Mouse (Mus musculus) heart, postnatal 0 days (tissue): Measurements from ENCODE around the gene Fat3. TPM values are rescaled to one million over a fixed set of nuclear protein-coding genes. Genes with fewer than 3 reads are reported as not detected.

Experiments used
- ATAC-seq: fragments of 200-750 bp; cut with Nextera tagmentation; 2 replicates; pipeline ENCODE4 v1.8.0; 2017; ENCODE audit warnings: low read depth, moderate number of reproducible peaks, moderate library complexity; ENCODE audit not compliant: insufficient read depth
- DNase-seq: peaks from one replicate; pipeline ENCODE4 v3.0.0-alpha.2; 2016; ENCODE audit warnings: low spot score
- H3K27ac ChIP-seq: fragments of 300-500 bp; sonication (generic); 2 replicates; pipeline ENCODE4 v1.5.1; 2014; ENCODE audit warnings: low read depth, mild to moderate bottlenecking
- H3K27me3 ChIP-seq: fragments of 300-500 bp; sonication (generic); 2 replicates; pipeline ENCODE4 v1.6.1; 2014; ENCODE audit warnings: low read length, mixed read lengths; ENCODE audit not compliant: control insufficient read depth, insufficient read depth
- H3K36me3 ChIP-seq: fragments of 300-500 bp; sonication (generic); replicated peaks from 2 replicates; pipeline ENCODE4 v1.6.1; 2014; ENCODE audit warnings: low read length, mixed read lengths; ENCODE audit not compliant: control insufficient read depth, insufficient read depth
- H3K4me1 ChIP-seq: fragments of 300-500 bp; sonication (generic); 2 replicates; pipeline ENCODE4 v1.6.1; 2014; ENCODE audit warnings: antibody characterized with exemption; ENCODE audit not compliant: control insufficient read depth, insufficient read depth
- H3K4me2 ChIP-seq: fragments of 300-500 bp; sonication (generic); 2 replicates; pipeline ENCODE4 v1.6.1; 2014; ENCODE audit warnings: low read depth, mild to moderate bottlenecking, low read length, moderate library complexity
- H3K4me3 ChIP-seq: fragments of 300-500 bp; sonication (generic); 2 replicates; pipeline ENCODE4 v1.5.1; 2014; ENCODE audit warnings: low read depth, low read length
- H3K9ac ChIP-seq: fragments of 300-500 bp; sonication (generic); replicated peaks from 2 replicates; pipeline ENCODE4 v1.6.1; 2014; ENCODE audit warnings: low read depth, low read length, mixed read lengths
- H3K9me3 ChIP-seq: fragments of 300-500 bp; sonication (generic); replicated peaks from 2 replicates; pipeline ENCODE4 v1.6.1; 2016; ENCODE audit warnings: low read length; ENCODE audit not compliant: control insufficient read depth
- CTCF ChIP-seq: IDR thresholded peaks from 2 replicates; pipeline ENCODE4 v1.5.1; 2016; ENCODE audit warnings: antibody characterized with exemption, control low read depth, low read depth
- EP300 ChIP-seq: IDR thresholded peaks from 2 replicates; pipeline ENCODE4 v1.6.1; 2016; ENCODE audit warnings: antibody characterized with exemption, low read depth
- WGBS: fragments of 180-500 bp; shearing (Covaris S2); extraction: QIAGEN DNeasy Blood & Tissue Kit; methylation state at CpG from one replicate; pipeline ENCODE4 v1.1.7; 2014; 5-methylcytosine and 5-hydroxymethylcytosine counted together
- polyA plus RNA-seq: library from polyadenylated mRNA; unstranded; fragments of >200 nt; fragmentation: Nextera tagmentation; extraction: Ambion mirVana; gene quantifications from 2 replicates; pipeline ENCODE4 v1.2.1, GENCODE M21; 2015
- total RNA-seq: library from RNA; depleted of rRNA; stranded (reverse); fragments of >200 nt; gene quantifications from 2 replicates; pipeline ENCODE4 v1.2.3, GENCODE M21; 2014; ENCODE audit warnings: low replicate concordance

Fat3 gene
- total and polyA plus RNA-seq, 2 experiments from 2014 or later: 0.19 to 2.4 TPM

- no peaks in the 10 kb centered on the region for H3K4me1 ChIP-seq
- no peak overlapping the region for H3K4me3 ChIP-seq
- no peaks in the 10 kb centered on the region for H3K27me3 ChIP-seq
- no peak for TF ChIP-seq CTCF
- TF ChIP-seq EP300: no peak
- H3K9me3 ChIP-seq: no peaks in the 10 kb centered on the region
- H3K4me2 ChIP-seq: no peak overlapping the region
- H3K36me3 ChIP-seq: no peaks in the 10 kb centered on the region
- WGBS: 68% methylated on average over 4 of the region's 4 CpGs
- no peak overlapping the region for H3K27ac ChIP-seq
- H3K9ac ChIP-seq: no peak overlapping the region
- no peak for DNase-seq
- ATAC-seq: no peak
Measured at GRCm38 (mm10) chr9:15948086-15948485, 553.0 kb downstream of the Fat3 start.

GRCm38 (mm10) chr9:15944182-15944581, 556.9 kb downstream of the Fat3 start:
- Histone ChIP-seq H3K4me1 (no peaks in the 10 kb centered on the region), H3K9me3 (no peaks in the 10 kb centered on the region), H3K27me3 (no peaks in the 10 kb centered on the region), H3K36me3 (no peaks in the 10 kb centered on the region), H3K4me2 (no peak overlapping the region), H3K27ac (no peak overlapping the region), H3K9ac (no peak overlapping the region), H3K4me3 (no peak overlapping the region)
- WGBS: 73% methylated on average over 3 of the region's 3 CpGs
- TF ChIP-seq CTCF: no peak
- TF ChIP-seq EP300: no peak
- DNase-seq (no peak), ATAC-seq (no peak)

GRCm38 (mm10) chr9:15943486-15944153, 557.5 kb downstream of the Fat3 start:
- Histone ChIP-seq H3K9me3 (no peaks in the 10 kb centered on the region), H3K9ac (no peak overlapping the region), H3K4me1 (no peaks in the 10 kb centered on the region), H3K36me3 (no peaks in the 10 kb centered on the region), H3K4me3 (no peak overlapping the region), H3K4me2 (no peak overlapping the region), H3K27ac (no peak overlapping the region), H3K27me3 (no peaks in the 10 kb centered on the region)
- ATAC-seq: no peak
- no peak for DNase-seq
- 83% methylated on average over 3 of the region's 3 CpGs for WGBS
- no peak for TF ChIP-seq CTCF
- TF ChIP-seq EP300: no peak

GRCm38 (mm10) chr9:15941818-15942217, 559.3 kb downstream of the Fat3 start:
- Histone ChIP-seq H3K27ac (no peak overlapping the region), H3K36me3 (no peaks in the 10 kb centered on the region), H3K4me1 (no peaks in the 10 kb centered on the region), H3K9me3 (no peaks in the 10 kb centered on the region), H3K27me3 (no peaks in the 10 kb centered on the region), H3K4me3 (no peak overlapping the region), H3K4me2 (no peak overlapping the region), H3K9ac (no peak overlapping the region)
- DNase-seq: no peak
- no peak for ATAC-seq
- TF ChIP-seq CTCF (no peak), EP300 (no peak)
- WGBS: 75% methylated on average over 2 of the region's 2 CpGs

GRCm38 (mm10) chr9:15940933-15941673, 560.0 kb downstream of the Fat3 start:
- no peak overlapping the region for H3K9ac ChIP-seq
- no peak overlapping the region for H3K4me3 ChIP-seq
- H3K27ac ChIP-seq: no peak overlapping the region
- WGBS: 76% methylated on average over 7 of the region's 7 CpGs
- H3K36me3 ChIP-seq: no peaks in the 10 kb centered on the region
- no peak for TF ChIP-seq EP300
- TF ChIP-seq CTCF: no peak
- no peaks in the 10 kb centered on the region for H3K9me3 ChIP-seq
- H3K4me1 ChIP-seq: no peaks in the 10 kb centered on the region
- no peak for ATAC-seq
- H3K4me2 ChIP-seq: no peak overlapping the region
- no peaks in the 10 kb centered on the region for H3K27me3 ChIP-seq
- no peak for DNase-seq

- H3K9ac ChIP-seq: no peak overlapping the region
- WGBS: 36% methylated on average over 2 of the region's 2 CpGs
- ATAC-seq (no peak), DNase-seq (no peak)
- TF ChIP-seq CTCF (peak; percentile 41), EP300 (no peak)
- H3K27ac ChIP-seq: no peak overlapping the region
- no peak overlapping the region for H3K4me3 ChIP-seq
- no peaks in the 10 kb centered on the region for H3K27me3 ChIP-seq
- no peaks in the 10 kb centered on the region for H3K4me1 ChIP-seq
- no peaks in the 10 kb centered on the region for H3K9me3 ChIP-seq
- no peak overlapping the region for H3K4me2 ChIP-seq
- no peaks in the 10 kb centered on the region for H3K36me3 ChIP-seq
Measured at GRCm38 (mm10) chr9:15939594-15939993, 561.5 kb downstream of the Fat3 start.
